Mouse (Mus musculus) layer of hippocampus, adult 9-11 months (tissue): ENCODE measurements around the gene Rab11fip3.

Source experiments
- DNase-seq: peaks from one replicate; pipeline ENCODE4 v3.0.0; 2022

Rab11fip3 gene

GRCm38 (mm10) chr17:25953161-25953560 is 116.2 kb downstream of the Rab11fip3 start:
- DNase-seq, result no peak

GRCm38 (mm10) chr17:25951803-25952623 is 117.3 kb downstream of the Rab11fip3 start, which contains the start of gene A930017K11Rik:
TSS of gene A930017K11Rik (minus strand) at chr17:25952565.
- DNase-seq, result no peak

GRCm38 (mm10) chr17:25951225-25951802 is 118.0 kb downstream of the Rab11fip3 start:
- DNase-seq, result peak; percentile 41

- DNase-seq, result no peak
Measured at GRCm38 (mm10) chr17:25950706-25951105, 118.6 kb downstream of the Rab11fip3 start.

- no peak for DNase-seq
Measured at GRCm38 (mm10) chr17:25949981-25950380, 119.4 kb downstream of the Rab11fip3 start.

- no peak for DNase-seq
Measured at GRCm38 (mm10) chr17:25948051-25948450, 121.3 kb downstream of the Rab11fip3 start.

- DNase-seq, result no peak
Measured at GRCm38 (mm10) chr17:25947576-25947975, 121.8 kb downstream of the Rab11fip3 start.

- no peak for DNase-seq
Measured at GRCm38 (mm10) chr17:25946891-25947290, 122.5 kb downstream of the Rab11fip3 start.

- DNase-seq, result no peak
Measured at GRCm38 (mm10) chr17:25946349-25946748, 123.0 kb downstream of the Rab11fip3 start.

GRCm38 (mm10) chr17:25945517-25946155 is 123.7 kb downstream of the Rab11fip3 start:
- no peak for DNase-seq

- no peak for DNase-seq
Measured at GRCm38 (mm10) chr17:25944366-25945163, 124.8 kb downstream of the Rab11fip3 start, which contains the start of the genes Pigq and Nhlrc4. TSS of gene Pigq (minus strand) at chr17:25944936. TSS of gene Nhlrc4 (minus strand) at chr17:25944961.

- DNase-seq, result no peak
Measured at GRCm38 (mm10) chr17:25943769-25944168, 125.6 kb downstream of the Rab11fip3 start.

GRCm38 (mm10) chr17:25943221-25943620 is 126.1 kb downstream of the Rab11fip3 start:
- DNase-seq, result no peak

GRCm38 (mm10) chr17:25942597-25943151 is 126.7 kb downstream of the Rab11fip3 start:
- DNase-seq, result no peak

- no peak for DNase-seq
Measured at GRCm38 (mm10) chr17:25941511-25942241, 127.7 kb downstream of the Rab11fip3 start.
